Mouse (Mus musculus) mature B cell (primary cell): ENCODE results near the gene Adcy4.

ENCODE experiments used
- in situ Hi-C: fragments of 300-500 bp; cut with MboI; formaldehyde crosslinking; loops from 2 replicates; pipeline ENCODE4 v1.14.3; 2019

The Adcy4 gene

DNA sequence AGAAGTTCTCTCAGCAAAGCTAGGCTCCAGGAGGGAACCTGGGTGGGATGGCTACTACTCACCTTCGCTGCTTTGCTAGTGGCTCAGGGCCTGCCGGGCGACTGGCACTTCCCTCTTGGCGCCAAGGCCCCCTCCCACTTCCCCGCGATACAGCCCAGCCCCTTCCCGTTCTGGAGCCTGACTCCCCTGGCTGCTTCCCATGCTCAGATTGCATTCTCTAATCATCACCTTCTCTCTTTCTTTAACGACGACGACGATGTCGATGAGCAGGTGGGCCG lies at the start of gene Adcy4:
Gene Adcy4, minus strand, starts transcription at position 138 of the 278 bp plus-strand sequence.
- in situ Hi-C loops = no loop called here

DNA sequence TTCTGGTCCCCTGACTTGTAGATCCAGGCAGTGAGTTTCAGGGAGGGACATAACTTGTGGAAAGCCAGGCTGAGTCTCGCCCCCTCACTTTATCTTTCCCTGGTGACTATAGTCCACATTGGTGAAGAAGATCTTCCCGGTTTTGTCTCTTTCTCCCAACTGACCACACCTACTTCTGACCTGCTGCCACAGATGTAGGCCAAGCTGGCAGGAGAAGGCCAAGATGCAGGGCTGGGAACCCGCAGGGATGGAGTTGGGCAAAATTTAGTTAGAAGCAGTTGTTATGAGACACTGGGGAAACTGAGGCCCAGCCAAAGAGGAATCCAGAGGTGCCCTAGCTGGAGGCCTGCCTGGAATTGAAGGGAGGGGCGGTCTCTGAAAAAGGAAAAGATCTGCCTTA lies 49.2 kb upstream of the Adcy4 start:
- in situ Hi-C loops = no loop called here

DNA sequence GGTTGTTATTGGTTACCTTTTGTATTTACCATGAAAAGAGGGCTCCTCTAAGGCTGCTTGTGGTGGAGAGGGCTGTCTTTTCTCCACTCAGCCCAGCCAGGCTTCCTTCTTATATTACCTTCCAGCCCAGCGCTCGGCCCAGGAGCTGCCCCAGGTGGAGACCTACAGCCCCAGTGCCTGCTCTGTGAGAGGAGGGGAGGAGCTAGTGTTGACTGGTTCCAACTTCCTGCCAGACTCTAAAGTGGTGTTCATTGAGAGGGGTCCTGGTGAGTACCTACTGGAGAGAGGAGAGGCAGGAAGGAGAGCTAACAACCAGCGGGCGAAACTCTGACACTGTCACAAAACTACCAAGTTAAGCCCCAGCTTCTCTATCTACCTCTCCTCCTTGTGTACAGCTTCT lies 46.4 kb upstream of the Adcy4 start:
- in situ Hi-C loops = no loop called here

- in situ Hi-C loops = no loop called here
These were observed 46.0 kb upstream of the Adcy4 start for GRCm38 (mm10) chr14:55829854-55830253.

DNA sequence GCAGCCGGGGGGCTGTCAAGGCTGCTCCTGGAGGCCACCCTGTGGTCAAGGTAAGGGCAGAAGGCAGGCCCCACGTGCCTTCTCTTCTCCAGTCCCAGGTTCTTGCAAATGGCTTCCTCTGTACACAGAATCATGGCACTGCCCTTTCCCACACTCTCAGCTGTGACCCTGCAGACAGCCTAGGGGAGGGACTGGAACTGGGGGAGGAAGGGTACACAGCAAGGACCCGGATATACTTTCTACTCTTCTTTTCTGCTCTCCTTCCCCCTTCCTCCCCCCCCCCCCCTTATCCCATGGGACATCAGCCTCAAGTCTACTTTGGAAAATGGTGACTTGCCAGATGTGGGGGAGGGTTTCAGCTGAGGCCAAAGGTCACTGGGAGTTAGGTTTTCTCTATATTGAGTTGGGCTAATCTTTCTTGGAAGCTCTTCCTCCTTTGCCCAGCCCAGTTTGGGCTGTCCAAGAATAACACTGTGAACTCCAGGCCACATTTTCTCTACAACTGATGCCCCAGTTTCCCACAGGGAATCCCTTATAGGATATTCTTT lies 44.9 kb upstream of the Adcy4 start:
- in situ Hi-C loops = no loop called here

GRCm38 (mm10) chr14:55826551-55827340 lies 42.9 kb upstream of the Adcy4 start:
- in situ Hi-C loops = no loop called here

GRCm38 (mm10) chr14:55826142-55826541 lies 42.2 kb upstream of the Adcy4 start:
- in situ Hi-C loops = no loop called here

DNA sequence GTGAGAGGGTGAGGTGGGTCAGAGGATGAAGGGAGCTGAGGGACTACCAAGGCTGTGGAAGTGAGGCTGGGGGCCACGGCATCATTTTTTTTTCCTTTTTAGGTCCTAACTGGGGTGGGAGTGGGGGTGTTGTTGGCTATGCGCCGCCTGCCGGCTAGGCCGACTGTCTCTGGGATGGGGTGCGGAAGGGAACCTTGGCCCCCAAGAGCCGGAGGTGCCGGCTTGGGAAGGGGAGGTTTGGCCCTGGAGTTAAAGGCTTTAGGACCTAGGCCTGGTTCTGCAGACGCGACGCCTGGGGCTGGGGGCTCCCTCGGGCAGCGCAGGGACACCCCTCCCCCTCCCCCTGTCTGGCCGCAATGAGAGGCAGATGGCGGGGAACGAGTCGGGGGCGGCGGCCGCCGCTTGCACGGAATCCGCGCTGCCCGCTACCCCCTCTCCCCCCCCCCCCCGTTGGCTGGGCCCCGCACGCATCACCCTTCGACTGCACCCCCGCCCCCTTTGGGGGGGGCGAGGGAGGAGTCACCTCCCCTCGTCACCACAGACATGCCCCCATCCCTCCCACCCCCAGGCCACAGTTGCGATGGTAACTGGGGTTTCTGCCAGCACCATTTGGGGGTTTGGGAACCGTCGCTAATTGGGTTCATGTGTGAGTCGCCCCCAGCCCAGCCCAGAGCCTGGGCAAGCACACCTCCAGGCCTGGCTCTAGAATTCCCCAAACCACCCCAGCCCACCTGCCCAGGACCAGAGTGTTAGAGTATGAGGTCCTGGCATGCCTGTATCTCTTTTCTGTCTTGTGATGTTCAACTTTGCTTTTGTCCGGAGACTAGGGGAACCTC lies 41.5 kb upstream of the Adcy4 start:
- in situ Hi-C loops = no loop called here

DNA sequence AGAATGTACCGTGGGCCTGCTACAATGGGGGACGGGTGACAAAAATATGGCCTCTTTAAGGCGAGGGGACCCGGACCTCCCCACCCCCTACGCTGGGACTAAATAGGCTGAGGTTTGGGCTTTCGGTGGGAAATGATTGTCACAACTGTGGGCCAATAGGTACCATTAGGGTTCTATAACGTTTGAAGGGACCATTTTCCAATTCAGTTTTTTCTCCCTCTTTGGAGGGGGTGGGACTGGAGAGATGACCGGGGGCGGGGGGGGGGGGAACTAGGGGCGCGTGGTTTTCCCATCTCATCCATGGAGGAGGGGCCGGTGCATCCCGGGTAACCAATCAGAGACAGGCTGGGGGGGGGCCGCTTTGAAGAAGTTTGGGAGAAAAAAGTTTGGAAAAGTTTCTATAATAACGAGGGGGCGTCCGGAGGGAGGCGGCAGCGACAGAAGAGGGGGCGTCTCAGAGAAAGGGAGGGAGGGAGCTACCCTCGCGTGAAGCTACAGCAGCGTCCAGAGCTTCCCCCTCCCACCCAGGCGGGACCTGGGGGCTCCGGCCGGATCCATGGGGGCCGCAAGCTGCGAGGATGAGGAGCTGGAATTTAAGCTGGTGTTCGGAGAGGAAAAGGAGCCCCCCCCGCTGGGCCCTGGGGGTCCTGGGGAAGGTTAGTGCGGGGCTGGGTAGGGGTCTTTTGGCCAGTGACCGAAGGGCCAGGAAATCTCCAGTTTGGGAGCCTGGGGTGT lies 40.8 kb upstream of the Adcy4 start:
- in situ Hi-C loops = no loop called here

DNA sequence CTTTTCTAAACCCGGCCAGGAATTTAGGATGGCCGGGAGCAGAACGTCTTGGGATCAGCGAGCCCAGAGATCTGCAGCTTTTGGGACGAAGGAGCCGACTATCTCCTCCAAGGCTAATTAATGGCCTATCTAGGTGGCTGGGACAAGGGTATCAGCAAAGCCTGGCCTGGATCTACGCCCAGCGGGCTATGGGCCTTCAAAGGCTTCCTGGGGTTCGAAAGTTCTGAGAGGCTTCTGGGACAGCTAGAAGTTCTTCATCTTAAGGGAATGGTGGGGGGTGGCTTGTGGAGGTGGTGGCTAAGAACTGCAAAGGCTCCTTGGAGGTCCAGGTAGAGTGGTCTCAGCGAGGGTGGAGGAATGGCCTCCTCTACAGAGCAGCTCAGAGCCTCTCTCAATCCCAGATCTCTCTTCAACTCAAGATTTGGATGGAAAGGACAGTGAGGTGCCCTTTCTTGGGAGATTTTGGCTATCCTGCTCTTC lies 40.1 kb upstream of the Adcy4 start:
- in situ Hi-C loops = no loop called here

DNA sequence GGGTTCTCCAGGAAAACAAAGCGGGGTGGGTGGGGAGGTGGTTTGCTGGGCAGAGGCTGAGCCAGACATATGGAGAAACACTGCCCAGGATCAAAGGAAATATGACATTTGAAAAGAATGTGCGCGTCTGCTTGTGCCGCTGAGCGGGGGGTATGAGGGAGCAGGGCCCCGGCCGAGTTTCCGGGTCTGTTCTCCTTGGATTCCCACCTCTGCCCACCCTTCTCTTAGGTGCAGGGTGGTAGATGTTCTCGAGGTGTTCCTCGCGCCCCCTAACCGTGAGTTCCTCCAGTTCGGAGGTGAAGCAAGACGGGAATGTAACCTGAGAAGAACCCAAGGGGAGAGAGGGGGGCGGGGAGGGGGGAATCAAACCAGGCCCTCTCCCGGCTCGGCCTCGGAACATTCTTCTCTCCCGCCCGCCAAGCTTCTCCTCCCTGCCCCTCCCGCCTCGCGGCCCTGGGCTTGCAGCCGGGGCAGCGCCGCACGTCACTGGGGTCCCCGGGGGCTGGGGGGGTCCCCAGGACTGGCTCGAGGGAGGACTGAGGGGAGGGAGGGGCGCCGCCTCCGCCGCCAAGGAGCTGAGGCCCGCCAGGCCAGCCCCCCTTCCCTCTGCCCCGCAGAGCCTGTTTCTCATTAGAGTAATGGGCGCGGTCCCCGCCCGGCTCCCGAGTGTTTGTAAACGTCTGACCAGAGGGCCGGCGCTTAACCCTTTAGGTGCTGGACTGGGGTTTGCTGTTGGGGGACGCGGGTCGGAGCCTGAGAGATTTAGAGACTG lies 39.3 kb upstream of the Adcy4 start, which contains the start of gene Nfatc4:
Gene Nfatc4, plus strand, starts transcription at position 154 of the 772 bp plus-strand sequence.
- in situ Hi-C loops = no loop called here

- in situ Hi-C loops = no loop called here
These were observed 38.6 kb upstream of the Adcy4 start for GRCm38 (mm10) chr14:55822435-55822990.

- in situ Hi-C loops = no loop called here
These were observed 36.7 kb upstream of the Adcy4 start for GRCm38 (mm10) chr14:55820576-55820975.

DNA sequence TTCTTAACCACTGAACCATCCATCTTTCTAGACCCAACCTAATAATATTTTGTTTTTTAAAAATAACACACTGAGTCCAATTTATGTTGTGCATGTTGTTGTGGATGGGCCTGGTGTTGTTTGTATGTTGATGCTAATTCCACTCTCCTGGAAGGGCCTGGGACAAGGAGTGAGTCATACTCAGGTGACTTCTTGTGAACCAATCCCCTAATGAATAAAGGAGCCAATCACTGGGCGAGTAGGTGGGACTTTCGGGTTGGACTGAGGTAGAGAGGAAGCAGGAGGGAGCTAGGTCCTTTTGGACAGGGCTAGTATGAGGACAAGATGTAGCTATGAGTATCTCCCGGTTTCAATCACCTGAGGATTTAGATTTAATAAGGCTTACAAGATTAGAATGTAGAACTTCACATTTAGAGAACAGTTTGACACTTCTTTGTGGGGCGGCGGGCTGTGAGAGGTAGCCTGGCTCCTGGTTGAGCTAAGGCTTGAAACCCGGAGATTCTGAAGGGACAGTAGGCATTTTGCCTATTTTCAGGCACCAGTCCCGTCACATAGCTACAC lies 36.0 kb upstream of the Adcy4 start:
- in situ Hi-C loops = no loop called here

DNA sequence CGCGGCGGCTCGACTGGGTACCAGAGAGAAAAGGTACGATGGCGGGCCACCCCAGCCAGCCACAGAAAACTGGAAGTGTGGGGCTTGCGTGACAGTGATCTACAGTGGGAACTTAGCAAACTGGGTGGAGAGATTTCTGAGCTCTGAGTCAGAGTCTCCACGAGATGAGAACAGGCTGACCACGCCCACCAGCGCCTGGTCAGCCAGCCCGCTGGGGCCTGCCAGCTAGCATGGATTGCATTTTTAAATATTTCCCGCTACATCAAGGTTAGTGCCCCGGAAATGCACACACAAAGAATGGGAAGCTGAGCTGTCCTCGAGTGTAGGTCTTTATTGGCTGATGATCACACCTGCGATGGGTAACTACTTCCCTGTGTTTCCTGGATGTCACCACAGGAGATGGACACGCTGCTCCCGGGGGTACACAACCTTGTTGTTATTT lies 31.4 kb upstream of the Adcy4 start:
- in situ Hi-C loops = no loop called here

GRCm38 (mm10) chr14:55814885-55815284 lies 31.0 kb upstream of the Adcy4 start:
- in situ Hi-C loops = no loop called here

DNA sequence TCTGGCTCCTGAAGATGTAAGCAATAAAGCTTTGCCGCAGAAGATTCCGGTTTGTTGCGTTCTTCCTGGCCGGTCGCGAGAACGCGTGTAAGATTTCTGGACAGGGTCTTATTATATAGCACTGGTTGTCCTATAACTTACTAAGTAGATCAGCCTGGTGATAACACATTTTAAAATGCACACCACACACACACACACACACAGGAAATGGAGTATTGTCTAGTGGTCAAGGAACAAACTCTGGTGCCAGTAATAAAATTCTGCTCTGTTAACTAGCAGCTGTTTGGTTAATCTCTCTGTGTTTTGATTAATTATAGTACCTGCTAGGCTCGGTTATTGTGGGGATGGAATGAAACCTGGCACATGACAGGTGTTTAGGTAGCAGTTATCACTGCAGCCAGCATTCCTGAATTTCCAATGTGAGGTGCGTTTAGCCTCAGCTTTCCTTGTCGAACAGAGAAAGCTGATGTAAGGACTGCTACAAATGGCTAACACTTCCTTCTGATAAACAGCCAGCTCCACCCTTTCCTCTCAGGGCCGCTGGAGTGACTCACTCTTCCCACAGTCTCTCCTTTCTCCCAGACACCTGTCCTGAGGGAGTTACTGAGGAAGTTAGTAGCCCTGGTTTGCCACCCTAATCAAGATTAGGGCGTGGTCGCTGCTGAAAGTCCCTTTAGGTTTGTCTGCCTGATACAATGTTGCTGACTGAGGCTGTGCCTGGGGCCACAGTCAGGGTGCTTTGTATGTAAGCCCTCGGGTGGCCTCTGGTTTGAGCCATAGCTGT lies 11.7 kb upstream of the Adcy4 start:
- in situ Hi-C loops = no loop called here

DNA sequence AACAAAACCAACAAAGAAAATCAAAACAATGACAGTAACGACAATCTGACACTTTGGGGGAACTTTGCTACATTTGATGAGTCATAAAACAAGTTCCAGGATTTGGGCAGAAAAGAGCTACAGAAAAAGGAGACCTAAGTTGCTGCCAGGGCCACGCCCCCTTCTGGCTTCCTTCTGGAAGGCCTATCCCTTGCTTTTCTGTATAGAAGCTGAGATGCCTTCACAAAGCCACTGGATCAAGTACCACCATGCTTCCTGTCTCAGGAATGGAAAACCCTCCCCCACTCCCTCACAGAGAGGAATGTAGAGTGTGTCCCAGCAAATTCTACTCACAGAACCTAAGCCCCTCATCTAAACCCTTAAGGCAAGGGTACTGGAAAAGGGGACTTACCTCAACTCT lies 10.1 kb upstream of the Adcy4 start:
- in situ Hi-C loops = no loop called here

- in situ Hi-C loops = no loop called here
These were observed 9.6 kb upstream of the Adcy4 start for GRCm38 (mm10) chr14:55793461-55793860.
